Mouse (Mus musculus): Measurements from ENCODE around the gene Mettl4. TPM values are rescaled to one million over a fixed set of nuclear protein-coding genes. Genes with fewer than 3 reads are reported as not detected.

The Mettl4 gene
- 9.0 to 22.4 TPM (median 11.7 TPM) in 3 replicates for total RNA-seq (2017)

DNA sequence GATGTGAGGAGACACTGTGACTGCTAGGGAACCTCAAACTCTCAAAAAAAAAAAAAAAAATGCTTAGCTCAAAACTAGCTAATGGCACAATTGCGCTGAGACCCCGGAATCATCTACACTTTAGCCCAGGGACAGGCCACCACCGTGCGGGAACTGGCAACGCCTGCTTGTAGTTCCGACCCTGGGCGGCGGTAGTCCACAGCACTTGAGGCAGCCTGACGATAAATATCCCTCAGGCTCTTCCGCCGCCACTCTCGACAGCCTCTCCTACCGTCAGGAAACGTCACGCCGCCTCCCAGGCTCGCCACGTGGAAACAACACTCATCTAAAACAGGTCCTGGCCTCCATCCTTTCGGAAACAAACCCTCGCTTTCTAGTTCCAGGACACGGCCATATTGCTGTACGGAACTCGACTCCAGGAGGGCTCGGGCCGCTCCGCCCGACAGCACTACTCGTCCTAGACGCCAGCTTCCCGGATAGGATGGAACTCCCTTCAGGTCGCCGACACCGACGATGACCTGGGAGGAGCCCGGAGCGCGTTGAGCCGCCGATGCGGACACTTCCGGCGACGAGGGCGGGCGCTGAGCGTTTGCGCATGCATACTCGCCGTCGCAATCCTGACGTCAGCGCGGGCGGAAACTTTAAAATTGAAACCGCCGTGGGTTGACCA lies at the start of gene Mettl4:
TSS of gene Mettl4 (minus strand) at position 554 of the 670 bp plus-strand sequence.
- ATAC-seq (replicated peaks; ENCODE audit: insufficient number of reproducible peaks, low FRiP score, low TSS enrichment, poor library complexity, severe bottlenecking): peak; percentile 94

DNA sequence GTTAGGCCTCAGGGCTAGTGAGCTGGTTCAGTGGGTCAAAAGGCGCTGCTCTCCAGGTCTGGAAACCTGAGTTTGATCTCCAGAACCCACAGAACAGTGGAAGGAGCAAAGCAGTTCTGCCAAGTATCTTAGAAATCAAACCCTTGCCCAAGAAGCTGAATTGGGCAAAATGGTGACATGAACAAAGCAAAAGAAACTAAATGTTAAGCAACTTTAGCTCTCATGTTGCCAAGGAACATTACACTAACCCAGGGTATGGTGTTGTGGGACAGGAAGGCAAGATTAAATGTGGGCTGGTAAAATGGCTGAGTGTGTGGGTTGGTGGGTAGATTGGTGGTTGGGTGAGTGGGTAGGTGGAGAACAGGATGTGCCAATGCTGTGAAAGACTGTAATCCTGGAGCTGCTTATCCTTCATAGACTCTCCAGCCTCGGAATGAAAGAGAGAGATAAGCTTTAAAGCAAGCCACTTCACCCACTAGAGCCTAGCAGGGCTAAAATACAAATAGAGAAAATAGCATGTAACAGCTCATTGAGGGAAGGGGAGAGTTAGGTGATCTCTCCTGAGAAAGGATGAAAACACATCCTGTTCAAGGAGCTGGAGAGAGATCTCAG lies 29.2 kb upstream of the Mettl4 start:
- no peak for ATAC-seq (replicated peaks; ENCODE audit: insufficient number of reproducible peaks, low FRiP score, low TSS enrichment, poor library complexity, severe bottlenecking)

DNA sequence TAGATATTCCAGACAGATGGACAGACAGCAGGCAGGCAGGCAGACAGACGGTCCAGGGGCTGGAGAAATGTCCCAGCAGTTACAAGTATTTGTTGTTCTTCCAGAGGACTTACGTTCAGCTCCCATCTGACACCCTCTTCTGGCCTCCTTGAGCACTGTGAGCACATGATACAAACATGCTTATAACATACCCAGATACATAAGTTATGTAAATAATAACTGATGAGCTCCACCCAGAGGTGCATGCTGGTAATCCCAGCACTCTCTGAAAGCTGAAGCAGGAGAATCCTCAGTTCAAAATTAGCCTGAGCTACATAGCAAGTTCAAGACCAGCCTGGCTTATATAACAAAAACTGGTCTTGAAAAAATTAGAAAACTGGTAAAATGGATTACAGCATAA lies 18.7 kb upstream of the Mettl4 start:
- no peak for ATAC-seq (replicated peaks; ENCODE audit: insufficient number of reproducible peaks, low FRiP score, low TSS enrichment, poor library complexity, severe bottlenecking)

DNA sequence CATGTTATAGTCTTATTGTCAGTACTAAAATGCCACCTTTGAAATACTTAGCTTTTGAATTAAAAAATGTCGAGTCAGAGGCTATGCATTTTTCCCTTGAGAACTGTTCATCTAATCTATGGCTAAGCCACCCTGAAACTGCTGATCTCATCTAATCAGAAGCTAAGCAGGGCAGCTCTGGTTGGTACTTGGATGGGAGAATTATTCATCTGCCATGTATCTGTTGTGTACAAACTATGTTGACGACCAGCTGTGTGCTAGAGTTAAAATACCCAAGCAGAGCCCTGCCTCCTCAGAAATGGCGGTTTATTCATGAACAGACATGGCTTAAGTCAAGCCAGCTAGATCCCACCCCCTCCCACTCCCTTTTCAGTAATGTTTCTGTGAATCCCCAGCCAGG lies 14.9 kb upstream of the Mettl4 start:
- no peak for ATAC-seq (replicated peaks; ENCODE audit: insufficient number of reproducible peaks, low FRiP score, low TSS enrichment, poor library complexity, severe bottlenecking)

DNA sequence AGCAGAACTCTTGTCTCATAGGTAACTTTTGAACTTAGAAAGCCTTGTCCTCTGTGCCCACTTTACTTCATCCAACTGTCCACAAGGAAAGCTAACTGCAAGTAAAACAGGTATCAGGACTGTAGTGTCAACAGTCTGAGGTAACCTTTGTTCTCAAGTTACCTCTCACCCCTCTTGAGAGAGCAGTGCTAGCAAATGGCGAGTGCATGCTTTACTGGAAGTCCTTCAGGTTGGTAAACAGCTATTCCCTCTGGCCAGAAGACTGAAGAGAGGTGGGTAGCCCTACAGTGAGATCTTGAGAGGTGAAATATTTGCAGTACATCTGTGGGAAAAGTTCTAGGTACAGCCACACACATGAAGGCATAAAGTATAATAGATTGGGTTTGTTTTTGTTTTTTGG lies 14.2 kb upstream of the Mettl4 start:
- no peak for ATAC-seq (replicated peaks; ENCODE audit: insufficient number of reproducible peaks, low FRiP score, low TSS enrichment, poor library complexity, severe bottlenecking)

DNA sequence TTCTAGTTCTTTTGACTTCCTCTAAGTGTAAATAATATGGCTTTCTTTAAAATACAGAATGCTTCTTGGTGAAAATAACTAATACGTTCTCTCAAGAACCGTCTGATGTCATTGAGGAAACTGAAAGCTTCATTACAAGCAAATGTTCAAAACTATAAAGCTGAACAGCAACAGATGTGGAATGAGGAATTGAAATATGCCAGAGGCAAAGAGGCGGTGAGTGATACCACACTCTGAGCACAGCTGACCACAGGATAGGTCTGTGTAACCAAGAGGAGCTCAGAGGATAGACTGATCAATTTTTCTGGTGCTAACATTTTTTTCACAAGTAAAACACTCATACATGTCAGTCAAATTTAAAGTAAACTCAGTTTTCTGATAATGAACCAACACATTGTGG lies 12.6 kb upstream of the Mettl4 start:
- ATAC-seq (replicated peaks; ENCODE audit: insufficient number of reproducible peaks, low FRiP score, low TSS enrichment, poor library complexity, severe bottlenecking): no peak

GRCm38 (mm10) chr17:94750136-94750729 lies 414 bp upstream of the Mettl4 start:
- ATAC-seq (replicated peaks; ENCODE audit: insufficient number of reproducible peaks, low FRiP score, low TSS enrichment, poor library complexity, severe bottlenecking): peak; percentile 16; the same call in 1 of the 2 replicates

- ATAC-seq (replicated peaks; ENCODE audit: insufficient number of reproducible peaks, low FRiP score, low TSS enrichment, poor library complexity, severe bottlenecking): no peak
Observed at GRCm38 (mm10) chr17:94738173-94738572, 11.6 kb downstream of the Mettl4 start.

GRCm38 (mm10) chr17:94735885-94736284 lies 13.9 kb downstream of the Mettl4 start:
- 0 out of 2 replicates have a peak, but pooled peaks have one; percentile 15 for ATAC-seq (replicated peaks; ENCODE audit: insufficient number of reproducible peaks, low FRiP score, low TSS enrichment, poor library complexity, severe bottlenecking)

DNA sequence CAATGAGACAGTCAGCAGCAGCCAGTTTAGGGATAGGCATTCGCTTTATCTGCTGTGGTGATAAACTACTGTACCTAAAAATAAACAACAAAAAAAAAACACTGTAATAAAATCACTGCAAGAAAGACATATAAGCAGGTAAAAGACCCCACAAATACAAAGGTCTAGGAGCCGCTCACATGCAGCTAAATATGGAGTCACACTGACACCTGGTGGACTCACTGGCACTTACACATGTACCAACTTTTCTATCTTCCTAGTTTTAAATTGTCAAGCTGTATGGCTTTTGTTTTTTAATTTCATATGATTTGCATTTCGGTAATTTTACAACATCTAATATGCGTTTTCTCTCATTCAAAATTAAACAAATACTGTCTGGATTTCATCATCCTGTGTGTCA lies 14.4 kb downstream of the Mettl4 start:
- ATAC-seq (replicated peaks; ENCODE audit: insufficient number of reproducible peaks, low FRiP score, low TSS enrichment, poor library complexity, severe bottlenecking): no peak

DNA sequence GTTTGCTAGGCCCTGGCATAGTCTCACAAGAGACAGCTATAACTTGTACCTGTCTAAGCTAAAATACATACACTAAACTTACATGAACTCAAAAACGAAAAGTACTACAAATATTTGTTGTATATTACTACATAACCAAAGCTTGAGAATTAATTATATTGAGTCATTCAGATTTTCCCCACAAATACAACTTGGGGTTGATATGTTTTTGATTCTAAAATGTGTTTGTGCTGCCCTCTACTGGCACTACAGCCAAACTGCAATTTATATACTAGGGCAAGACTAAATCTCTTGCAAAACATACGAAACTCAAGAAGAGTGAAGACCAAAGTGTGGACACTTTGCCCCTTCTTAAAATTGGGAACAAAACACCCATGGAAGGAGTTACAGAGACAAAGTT lies 19.4 kb downstream of the Mettl4 start:
- peak; percentile 61; the same call in 1 of the 2 replicates for ATAC-seq (replicated peaks; ENCODE audit: insufficient number of reproducible peaks, low FRiP score, low TSS enrichment, poor library complexity, severe bottlenecking)

- ATAC-seq (replicated peaks; ENCODE audit: insufficient number of reproducible peaks, low FRiP score, low TSS enrichment, poor library complexity, severe bottlenecking): no peak
Observed at GRCm38 (mm10) chr17:94726750-94727149, 23.1 kb downstream of the Mettl4 start.

GRCm38 (mm10) chr17:94673515-94674317 lies 76.1 kb downstream of the Mettl4 start:
- no peak for ATAC-seq (replicated peaks; ENCODE audit: insufficient number of reproducible peaks, low FRiP score, low TSS enrichment, poor library complexity, severe bottlenecking)
